Mouse (Mus musculus) C2C12 (cell line): Measurements from ENCODE around the gene Nrros. TPM values are rescaled to one million over a fixed set of nuclear protein-coding genes. Genes with fewer than 3 reads are reported as not detected.

Experiments
- H3K27me3 ChIP-seq: one replicate; pipeline ENCODE4 v1.6.1; 2011; ENCODE audit not compliant: control insufficient read depth, insufficient read depth, insufficient read length
- H3K36me3 ChIP-seq: one replicate; pipeline ENCODE4 v1.6.1; 2011; ENCODE audit not compliant: control insufficient read depth, insufficient read depth
- H3K4me3 ChIP-seq: one replicate; pipeline ENCODE4 v1.5.1; 2011; ENCODE audit warnings: mild to moderate bottlenecking, control low read depth; ENCODE audit not compliant: poor library complexity, insufficient read depth, severe bottlenecking
- H3K79me2 ChIP-seq: one replicate; pipeline ENCODE4 v1.6.1; 2011; ENCODE audit not compliant: control insufficient read depth, insufficient read depth
- H3K79me3 ChIP-seq: one replicate; pipeline ENCODE4 v1.6.1; 2011; ENCODE audit warnings: low read depth, control low read depth
- H3ac ChIP-seq: one replicate; pipeline ENCODE3; 2011; ENCODE audit warnings: low read depth; ENCODE audit not compliant: control insufficient read depth, insufficient read length
- CEBPB ChIP-seq: IDR thresholded peaks from one replicate; pipeline ENCODE4 v1.6.1; 2011; ENCODE audit warnings: low read depth, mild to moderate bottlenecking, control low read depth, moderate library complexity
- CTCF ChIP-seq: IDR thresholded peaks from one replicate; pipeline ENCODE4 v1.5.1; 2011; ENCODE audit not compliant: control insufficient read depth, insufficient read depth, insufficient read length
- FOSL1 ChIP-seq: IDR thresholded peaks from one replicate; pipeline ENCODE4 v1.8.0; 2011; ENCODE audit warnings: mild to moderate bottlenecking, low read length; ENCODE audit not compliant: poor library complexity, insufficient read depth, severe bottlenecking
- MAX ChIP-seq: IDR thresholded peaks from one replicate; pipeline ENCODE4 v1.6.1; 2011; ENCODE audit warnings: mild to moderate bottlenecking, control low read depth
- MYOD1 ChIP-seq: IDR thresholded peaks from one replicate; pipeline ENCODE4 v1.6.1; 2011; ENCODE audit warnings: low read depth; ENCODE audit not compliant: control insufficient read depth, insufficient read length
- MYOG ChIP-seq: IDR thresholded peaks from one replicate; pipeline ENCODE4 v1.6.1; 2011; ENCODE audit not compliant: control insufficient read depth, insufficient read length; ENCODE audit errors: extremely low read depth
- USF1 ChIP-seq: IDR thresholded peaks from one replicate; pipeline ENCODE4 v1.6.1; 2011; ENCODE audit warnings: low read depth, mild to moderate bottlenecking, control low read depth, moderate library complexity
- polyA plus RNA-seq: library from polyadenylated mRNA; unstranded; fragments of >200 nt; fragmentation: generic; extraction: Trizol; gene quantifications from one replicate; pipeline ENCODE4 v1.2.1, GENCODE M21; 2012; ENCODE audit warnings: missing spikeins

Nrros gene
- polyA plus RNA-seq, 1 experiment = not detected

- Histone ChIP-seq H3K79me2 (no peaks in the 10 kb centered on the region), H3ac (no peak overlapping the region), H3K36me3 (no peaks in the 10 kb centered on the region), H3K79me3 (no peaks in the 10 kb centered on the region), H3K4me3 (no peak overlapping the region), H3K27me3 (peaks cover 8% of the 10 kb centered on the region)
- no peak for TF ChIP-seq CEBPB
- no peak for TF ChIP-seq FOSL1
- TF ChIP-seq MYOG = no peak
- no peak for TF ChIP-seq MYOD1
- TF ChIP-seq MAX = no peak
- TF ChIP-seq CTCF = no peak
- TF ChIP-seq USF1 = no peak
Measured at GRCm38 (mm10) chr16:32129449-32130189, 35.8 kb downstream of the Nrros start.

GRCm38 (mm10) chr16:32127046-32127445 is 38.3 kb downstream of the Nrros start:
- H3ac ChIP-seq = no peak overlapping the region
- no peaks in the 10 kb centered on the region for H3K79me2 ChIP-seq
- no peaks in the 10 kb centered on the region for H3K79me3 ChIP-seq
- peaks cover 5% of the 10 kb centered on the region for H3K27me3 ChIP-seq
- H3K4me3 ChIP-seq = no peak overlapping the region
- no peaks in the 10 kb centered on the region for H3K36me3 ChIP-seq
- TF ChIP-seq CEBPB (no peak), MYOG (no peak), FOSL1 (no peak), CTCF (no peak), MYOD1 (no peak), MAX (no peak), USF1 (no peak)

DNA sequence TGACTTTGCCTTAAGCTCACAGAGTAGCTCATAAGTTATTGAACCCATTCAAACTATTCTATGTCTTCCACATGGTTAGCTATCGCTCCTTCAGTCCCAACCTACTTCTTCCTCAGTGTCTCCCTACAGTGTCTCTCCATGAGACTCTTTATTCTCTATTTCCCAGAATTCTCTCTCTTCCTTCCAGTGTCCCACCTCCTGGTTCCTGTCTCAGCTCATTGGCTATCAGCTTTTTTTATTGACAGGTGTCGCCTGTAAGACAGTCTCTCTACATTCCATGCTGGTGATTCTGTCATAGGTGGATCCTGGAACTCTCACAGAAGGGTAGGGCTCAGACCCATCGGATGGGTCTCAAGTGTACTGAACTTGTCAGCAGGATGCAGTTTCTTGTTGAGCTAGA is 40.0 kb downstream of the Nrros start:
- Histone ChIP-seq H3K79me3 (no peaks in the 10 kb centered on the region), H3ac (no peak overlapping the region), H3K27me3 (peaks cover 5% of the 10 kb centered on the region), H3K4me3 (no peak overlapping the region), H3K79me2 (no peaks in the 10 kb centered on the region), H3K36me3 (no peaks in the 10 kb centered on the region)
- no peak for TF ChIP-seq CTCF
- TF ChIP-seq CEBPB = no peak
- TF ChIP-seq MYOD1 = no peak
- no peak for TF ChIP-seq USF1
- TF ChIP-seq MAX = no peak
- TF ChIP-seq FOSL1 = no peak
- TF ChIP-seq MYOG = no peak

- H3K79me3 ChIP-seq = no peaks in the 10 kb centered on the region
- TF ChIP-seq MAX (no peak), USF1 (no peak), FOSL1 (no peak), CTCF (no peak)
- peaks cover 5% of the 10 kb centered on the region for H3K27me3 ChIP-seq
- H3K4me3 ChIP-seq = no peak overlapping the region
- no peaks in the 10 kb centered on the region for H3K36me3 ChIP-seq
- H3ac ChIP-seq = no peak overlapping the region
- H3K79me2 ChIP-seq = no peaks in the 10 kb centered on the region
Measured at GRCm38 (mm10) chr16:32124444-32125335, 40.7 kb downstream of the Nrros start.

- no peak for TF ChIP-seq CTCF
- TF ChIP-seq CEBPB = no peak
- TF ChIP-seq MYOG = no peak
- no peak for TF ChIP-seq FOSL1
- TF ChIP-seq MYOD1 = no peak
- no peak for TF ChIP-seq USF1
- no peak for TF ChIP-seq MAX
- H3K27me3 ChIP-seq = peaks cover 5% of the 10 kb centered on the region
- no peaks in the 10 kb centered on the region for H3K36me3 ChIP-seq
- H3ac ChIP-seq = no peak overlapping the region
- no peaks in the 10 kb centered on the region for H3K79me2 ChIP-seq
- H3K79me3 ChIP-seq = no peaks in the 10 kb centered on the region
- no peak overlapping the region for H3K4me3 ChIP-seq
Measured at GRCm38 (mm10) chr16:32124020-32124419, 41.4 kb downstream of the Nrros start.
